Mouse (Mus musculus) C2C12 (cell line): Measurements from ENCODE around the gene Chrng.

Experiments used
- CTCF ChIP-seq: IDR thresholded peaks from one replicate; pipeline ENCODE4 v1.5.1; 2011; ENCODE audit not compliant: control insufficient read depth, insufficient read depth, insufficient read length
- FOSL1 ChIP-seq: IDR thresholded peaks from one replicate; pipeline ENCODE4 v1.8.0; 2011; ENCODE audit warnings: mild to moderate bottlenecking, low read length; ENCODE audit not compliant: poor library complexity, insufficient read depth, severe bottlenecking
- MAX ChIP-seq: IDR thresholded peaks from one replicate; pipeline ENCODE4 v1.6.1; 2011; ENCODE audit warnings: mild to moderate bottlenecking, control low read depth
- MYOD1 ChIP-seq: IDR thresholded peaks from one replicate; pipeline ENCODE4 v1.6.1; 2011; ENCODE audit warnings: low read depth; ENCODE audit not compliant: control insufficient read depth, insufficient read length
- MYOG ChIP-seq: IDR thresholded peaks from one replicate; pipeline ENCODE4 v1.6.1; 2011; ENCODE audit not compliant: control insufficient read depth, insufficient read length; ENCODE audit errors: extremely low read depth

DNA sequence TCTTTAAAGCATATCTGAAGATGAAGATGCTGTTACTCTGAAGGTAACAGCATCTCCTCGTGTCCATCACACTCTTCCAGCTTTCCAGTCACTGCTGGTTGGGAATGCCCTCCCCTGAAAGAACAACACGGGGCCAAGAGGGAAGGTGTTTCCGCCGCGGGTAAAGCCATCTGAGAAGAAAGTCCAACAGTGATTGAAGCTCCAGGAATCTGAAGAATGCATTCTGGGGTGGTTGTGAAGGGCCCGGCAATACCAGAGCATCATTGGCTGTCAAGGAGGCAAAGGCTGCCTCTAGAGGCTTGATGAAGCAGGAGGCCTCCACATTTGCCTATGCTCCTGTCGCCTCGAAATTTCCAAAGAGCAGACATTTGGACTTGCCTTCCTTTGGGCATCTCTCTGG is 34.6 kb downstream of the Chrng start:
- TF ChIP-seq CTCF (no peak), MYOD1 (no peak), FOSL1 (no peak), MAX (no peak), MYOG (no peak)
